Mouse (Mus musculus) heart, adult 8-10 months (tissue): ENCODE results near the gene Tex264. TPM values are rescaled to one million over a fixed set of nuclear protein-coding genes. Genes with fewer than 3 reads are reported as not detected.
"Not testable (repeated sequence)": the region's sequence is repeated elsewhere in the genome, so short reads cannot be mapped to it uniquely, and the experiment has no call there.

ENCODE experiments used
- DNase-seq: peaks from one replicate; pipeline ENCODE4 v3.0.0; 2022; ENCODE audit warnings: low spot score
- total RNA-seq, 4 experiments: library from RNA; stranded (reverse); gene quantifications; 2 replicates each; pipeline ENCODE4 v1.2.4; 2022

The Tex264 gene
- total RNA-seq, 4 experiments from 2014 or later: 46.0 to 53.2 (median 47.4) TPM

GRCm38 (mm10) chr9:106664433-106664832 is 21.3 kb downstream of the Tex264 start:
- no peak for DNase-seq

GRCm38 (mm10) chr9:106663200-106663599 is 22.5 kb downstream of the Tex264 start:
- no peak for DNase-seq

GRCm38 (mm10) chr9:106659935-106660334 is 25.8 kb downstream of the Tex264 start:
- DNase-seq: no peak

GRCm38 (mm10) chr9:106659441-106659840 is 26.3 kb downstream of the Tex264 start:
- DNase-seq: no peak

GRCm38 (mm10) chr9:106657592-106657991 is 28.1 kb downstream of the Tex264 start:
- DNase-seq: no peak

GRCm38 (mm10) chr9:106656820-106657219 is 28.9 kb downstream of the Tex264 start:
- DNase-seq: no peak

GRCm38 (mm10) chr9:106655884-106656720 is 29.6 kb downstream of the Tex264 start, which contains the start of gene Grm2:
Gene Grm2, minus strand, starts transcription at chr9:106656082.
- DNase-seq: peak; percentile 20

GRCm38 (mm10) chr9:106652720-106653119 is 33.0 kb downstream of the Tex264 start:
- DNase-seq: no peak

GRCm38 (mm10) chr9:106647226-106647625 is 38.5 kb downstream of the Tex264 start:
- no peak for DNase-seq

GRCm38 (mm10) chr9:106645684-106646271 is 39.9 kb downstream of the Tex264 start:
- DNase-seq: no peak

- no peak for DNase-seq
Observed at GRCm38 (mm10) chr9:106643787-106644186, 41.9 kb downstream of the Tex264 start.

GRCm38 (mm10) chr9:106643128-106643527 is 42.6 kb downstream of the Tex264 start:
- peak; percentile 19 for DNase-seq

GRCm38 (mm10) chr9:106641346-106641745 is 44.4 kb downstream of the Tex264 start:
- DNase-seq: no peak

GRCm38 (mm10) chr9:106638154-106638553 is 47.6 kb downstream of the Tex264 start:
- no peak for DNase-seq

- DNase-seq: no peak
Observed at GRCm38 (mm10) chr9:106632185-106632584, 53.5 kb downstream of the Tex264 start.

GRCm38 (mm10) chr9:106627796-106628195 is 57.9 kb downstream of the Tex264 start:
- not testable (repeated sequence) for DNase-seq

GRCm38 (mm10) chr9:106626282-106626681 is 59.4 kb downstream of the Tex264 start, which contains the start of gene Iqcf6:
Gene Iqcf6, plus strand, starts transcription at chr9:106626582.
- no peak for DNase-seq

GRCm38 (mm10) chr9:106617496-106617895 is 68.2 kb downstream of the Tex264 start:
- no peak for DNase-seq

GRCm38 (mm10) chr9:106616306-106616705 is 69.4 kb downstream of the Tex264 start:
- DNase-seq: no peak

GRCm38 (mm10) chr9:106614616-106615015 is 71.1 kb downstream of the Tex264 start:
- DNase-seq: no peak

GRCm38 (mm10) chr9:106613951-106614350 is 71.8 kb downstream of the Tex264 start:
- no peak for DNase-seq

GRCm38 (mm10) chr9:106610727-106611126 is 75.0 kb downstream of the Tex264 start:
- DNase-seq: no peak
